Mouse (Mus musculus) myocyte (in vitro differentiated cells): ENCODE data around the gene Cux1.

Experiments
- E2F4 ChIP-seq: IDR thresholded peaks from one replicate; pipeline ENCODE4 v1.6.1; 2011; ENCODE audit warnings: mild to moderate bottlenecking, control low read depth, moderate library complexity; ENCODE audit not compliant: insufficient read depth
- MAX ChIP-seq: IDR thresholded peaks from one replicate; pipeline ENCODE4 v1.6.1; 2011; ENCODE audit warnings: low read depth, mild to moderate bottlenecking, control low read depth
- MYOG ChIP-seq, 3 experiments: IDR thresholded peaks; one replicate each; pipeline ENCODE4 v1.6.1; 2011; ENCODE audit warnings: control low read depth in 2 of 3, low read depth in 2 of 3, mild to moderate bottlenecking in 2 of 3; ENCODE audit not compliant: insufficient read length in 2 of 3, control insufficient read depth in 1 of 3, insufficient read depth in 1 of 3
- POLR2A ChIP-seq: IDR thresholded peaks from one replicate; pipeline ENCODE4 v1.6.1; 2011; ENCODE audit warnings: low read depth, mild to moderate bottlenecking, control low read depth, moderate library complexity; ENCODE audit not compliant: insufficient read length
- TCF12 ChIP-seq: IDR thresholded peaks from one replicate; pipeline ENCODE4 v1.6.1; 2011; ENCODE audit warnings: mild to moderate bottlenecking, control low read depth; ENCODE audit not compliant: poor library complexity, insufficient read depth, severe bottlenecking
- TCF3 ChIP-seq: IDR thresholded peaks from one replicate; pipeline ENCODE4 v1.6.1; 2011; ENCODE audit warnings: low read depth, control low read depth; ENCODE audit not compliant: insufficient read length
- USF1 ChIP-seq: IDR thresholded peaks from one replicate; pipeline ENCODE4 v1.6.1; 2011; ENCODE audit warnings: low read depth, mild to moderate bottlenecking, control low read depth, moderate library complexity

- TF ChIP-seq POLR2A (no peak), TCF12 (no peak), MYOG (IDR thresholded peaks at IDR 0.05; ENCODE audit: control insufficient read depth in 1 of 3, insufficient read depth in 1 of 3, insufficient read length in 2 of 3, low read depth in 2 of 3) (no peak), USF1 (no peak), TCF3 (no peak), E2F4 (no peak), MAX (no peak)
Measured at GRCm38 (mm10) chr5:136583256-136583655, 16.0 kb upstream of the Cux1 start.
